Mouse (Mus musculus): ENCODE data around the gene Cbll1.
A peak's percentile ranks its signal among the peaks of the same experiment; 100 is the strongest.
"Not testable (repeated sequence)": the region's sequence is repeated elsewhere in the genome, so short reads cannot be mapped to it uniquely, and the experiment has no call there.

The Cbll1 gene

DNA sequence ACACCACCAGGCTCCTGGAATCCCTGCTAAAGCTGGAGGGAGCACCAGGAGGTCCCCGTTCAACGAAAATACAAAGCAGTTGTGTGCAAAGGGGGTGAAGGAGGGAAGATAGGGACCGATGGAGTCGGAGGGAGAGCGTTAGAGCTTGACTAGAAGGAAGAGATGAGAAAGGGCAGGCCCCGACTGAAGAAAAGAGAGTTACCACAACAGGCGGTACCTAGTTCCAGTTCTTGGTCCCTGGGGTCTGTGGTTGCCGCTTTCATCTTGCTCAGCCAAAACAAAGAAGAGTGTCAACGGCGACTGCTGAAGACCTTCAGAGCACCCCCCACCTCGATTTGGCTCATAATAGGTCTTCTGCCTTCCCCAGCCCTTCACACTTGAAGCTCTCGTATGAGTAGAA, 780 bp upstream of the Cbll1 start:
- peak; percentile 24 for DNase-seq (ENCODE audit: extremely low spot score, low read depth, low spot score)

- DNase-seq (ENCODE audit: extremely low spot score, low read depth, low spot score): no peak
Measured at GRCm38 (mm10) chr12:31498936-31499313, 491 bp downstream of the Cbll1 start.

- DNase-seq (ENCODE audit: extremely low spot score, low read depth, low spot score): no peak
Measured at GRCm38 (mm10) chr12:31486431-31486830, 13.0 kb downstream of the Cbll1 start.

DNA sequence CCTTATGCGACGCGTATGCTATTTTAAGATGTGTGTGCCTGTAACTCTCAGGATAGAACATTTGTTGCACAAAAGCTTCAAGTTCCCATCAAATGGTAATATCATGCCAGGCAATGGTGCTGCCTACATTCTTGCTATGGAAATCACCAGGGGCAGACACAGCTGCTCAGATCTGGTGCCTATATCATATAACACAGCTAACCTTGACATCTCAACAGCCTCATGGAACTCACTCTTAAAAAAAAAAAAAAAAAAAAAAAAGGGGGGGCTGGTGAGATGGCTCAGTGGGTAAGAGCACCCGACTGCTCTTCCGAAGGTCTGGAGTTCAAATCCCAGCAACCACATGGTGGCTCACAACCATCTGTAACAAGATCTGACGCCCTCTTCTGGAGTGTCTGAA, 21.2 kb downstream of the Cbll1 start:
- DNase-seq (ENCODE audit: extremely low spot score, low read depth, low spot score): not testable (repeated sequence)

DNA sequence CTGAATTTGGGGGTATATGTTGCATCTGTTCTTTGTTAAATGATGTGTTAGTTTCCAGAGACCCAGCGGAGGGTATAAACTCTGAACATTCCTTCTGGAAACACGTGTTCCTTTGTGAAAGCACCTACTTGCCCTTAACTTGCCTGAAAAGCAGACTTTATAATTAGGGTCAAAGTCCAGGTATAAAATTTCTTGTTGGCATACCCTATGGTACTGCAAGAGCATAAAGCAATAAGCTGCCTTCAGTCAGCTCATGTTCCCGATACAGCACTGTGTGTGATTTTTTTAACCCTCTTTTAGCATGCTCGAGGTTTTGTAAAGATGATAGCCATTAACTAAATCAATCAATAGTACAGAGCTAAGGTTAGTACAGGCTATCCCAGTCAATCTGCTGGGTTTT, 36.8 kb downstream of the Cbll1 start:
- DNase-seq (ENCODE audit: extremely low spot score, low read depth, low spot score): no peak

DNA sequence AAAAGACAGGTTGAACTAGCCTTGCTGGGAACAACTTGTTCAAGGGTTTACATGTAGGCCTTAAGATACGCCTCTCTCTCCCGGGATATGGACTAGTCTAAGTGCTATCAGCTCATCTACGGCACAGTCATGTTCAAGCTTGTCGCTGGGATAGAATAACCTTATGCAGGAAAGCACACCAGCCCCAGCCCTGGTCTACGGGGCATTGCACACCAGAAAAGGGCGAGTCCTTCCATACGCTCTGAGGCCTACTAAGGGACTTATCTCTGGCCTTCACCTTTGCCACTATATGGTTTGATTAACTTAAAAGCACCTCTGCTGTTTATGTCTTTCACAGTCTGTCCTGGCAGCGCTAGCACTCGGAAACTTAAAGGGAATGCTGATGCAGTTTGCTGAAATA, 38.0 kb downstream of the Cbll1 start:
- no peak for DNase-seq (ENCODE audit: extremely low spot score, low read depth, low spot score)

GRCm38 (mm10) chr12:31460270-31460669, 39.1 kb downstream of the Cbll1 start:
- not testable (repeated sequence) for DNase-seq (ENCODE audit: extremely low spot score, low read depth, low spot score)

DNA sequence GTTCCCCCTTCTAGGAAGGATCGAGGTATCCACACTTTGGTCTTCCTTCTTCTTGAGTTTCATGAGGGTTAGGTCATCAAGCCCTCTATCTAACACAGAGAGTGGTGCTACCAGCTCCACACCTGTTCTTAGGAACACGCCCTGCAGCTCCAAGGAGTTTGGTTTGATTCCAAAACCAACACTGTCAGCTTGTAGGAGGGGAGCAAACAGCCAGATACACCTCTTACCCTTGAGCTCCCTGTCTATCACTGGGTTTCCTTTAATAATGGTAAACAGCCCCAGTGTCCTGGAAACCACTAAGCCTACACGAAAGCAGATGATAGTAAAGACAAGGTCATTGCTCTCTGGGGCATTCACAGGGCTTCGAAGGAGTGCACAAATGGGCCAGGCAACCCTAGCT, 40.9 kb downstream of the Cbll1 start:
- DNase-seq (ENCODE audit: extremely low spot score, low read depth, low spot score): no peak

DNA sequence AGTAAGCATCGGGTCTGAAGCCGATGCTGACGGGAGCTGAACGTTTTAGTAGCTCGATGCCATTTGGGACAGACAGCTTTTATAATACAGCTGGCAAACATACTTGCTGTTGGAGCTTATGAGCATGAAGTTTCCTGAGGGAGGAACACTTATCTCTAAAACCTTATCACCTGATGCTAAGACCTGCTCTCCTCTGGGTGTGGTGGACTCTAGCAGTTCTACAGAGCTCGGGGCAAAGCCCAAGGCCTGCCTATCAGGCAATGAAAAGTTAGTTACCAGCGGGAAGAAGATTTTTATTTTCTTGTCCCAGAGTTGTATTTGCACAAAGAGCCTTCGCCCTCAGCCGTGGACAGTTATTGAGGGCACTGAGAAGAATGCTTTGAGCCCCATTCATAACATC, 43.1 kb downstream of the Cbll1 start:
- DNase-seq (ENCODE audit: extremely low spot score, low read depth, low spot score): no peak

DNA sequence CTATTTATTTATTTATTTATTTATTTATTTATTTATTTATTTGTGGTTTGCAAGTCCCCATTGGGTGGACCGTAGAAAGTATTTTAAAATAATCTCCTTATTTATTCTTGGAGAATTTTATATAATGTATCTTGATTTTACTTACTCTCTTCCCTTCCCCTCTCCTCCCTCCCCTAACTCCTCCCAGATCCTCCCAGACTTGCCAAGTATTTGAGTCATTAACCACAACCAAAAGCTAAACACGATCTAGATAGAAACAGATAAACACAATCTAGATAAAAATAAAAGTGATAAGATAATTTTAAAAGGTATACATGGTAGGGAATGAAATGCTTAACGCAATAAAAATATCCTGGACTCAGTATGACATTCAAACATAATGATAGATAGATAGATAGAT, 50.1 kb downstream of the Cbll1 start:
- DNase-seq (ENCODE audit: extremely low spot score, low read depth, low spot score): no peak

DNA sequence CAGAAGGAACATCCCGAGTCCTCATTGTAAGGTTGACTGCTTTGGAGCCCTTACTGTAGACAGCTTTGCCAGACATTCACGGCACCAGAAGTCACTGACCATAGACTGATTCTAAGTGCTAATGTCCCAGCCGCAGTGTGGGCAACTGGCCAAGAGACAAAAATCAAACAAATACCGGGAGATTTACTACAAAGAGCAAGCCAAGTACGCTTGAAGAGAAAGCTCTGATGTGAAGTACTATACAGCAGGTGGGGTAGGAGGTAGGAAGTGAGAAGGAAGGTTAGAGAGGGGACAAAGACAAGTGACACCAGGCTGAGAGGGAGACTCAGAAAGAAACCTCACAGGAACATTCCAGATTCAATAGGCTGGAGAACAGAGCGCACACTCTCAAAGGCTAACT, 54.6 kb downstream of the Cbll1 start:
- no peak for DNase-seq (ENCODE audit: extremely low spot score, low read depth, low spot score)

DNA sequence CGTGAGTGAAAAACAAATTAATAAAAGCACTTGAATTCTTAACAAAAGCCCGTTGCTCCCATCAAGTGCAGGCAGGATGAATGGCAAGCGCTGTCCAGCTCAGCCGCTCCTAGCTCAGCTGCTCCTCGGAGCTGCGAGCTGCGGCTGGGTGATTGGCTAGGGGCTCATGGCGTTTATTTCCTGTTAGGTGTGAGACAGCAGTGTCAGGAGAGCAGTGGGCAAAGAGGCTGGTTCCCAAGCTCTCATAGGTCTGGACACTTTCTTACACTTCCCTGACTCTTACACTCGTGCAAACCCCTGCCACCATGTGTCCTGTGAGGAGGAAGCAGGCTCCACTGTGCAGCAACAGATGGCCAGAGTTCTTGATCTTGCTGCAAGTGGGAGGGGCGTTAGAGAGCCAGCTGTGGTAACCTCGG, 55.3 kb downstream of the Cbll1 start:
- peak; percentile 47 for DNase-seq (ENCODE audit: extremely low spot score, low read depth, low spot score)

DNA sequence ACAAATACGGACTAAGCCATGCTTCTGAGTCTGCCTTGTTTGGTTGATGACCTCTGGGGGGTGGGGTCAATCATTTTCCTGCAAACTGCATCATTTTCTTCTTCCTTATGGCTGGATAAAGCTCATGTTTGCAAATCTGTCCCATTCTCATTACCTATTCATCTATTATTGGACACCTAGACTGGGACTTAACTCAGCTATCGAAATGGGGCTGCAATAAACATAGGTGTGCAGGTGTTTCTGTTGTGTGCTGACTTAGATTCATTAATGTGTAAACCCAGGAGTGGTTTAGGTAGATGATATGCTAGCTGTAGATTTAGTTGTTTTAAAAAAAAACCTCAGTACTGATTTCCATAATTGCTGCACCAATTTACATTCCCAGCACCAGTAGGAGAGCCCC, 59.8 kb downstream of the Cbll1 start:
- DNase-seq (ENCODE audit: extremely low spot score, low read depth, low spot score): no peak

GRCm38 (mm10) chr12:31437791-31438190, 61.6 kb downstream of the Cbll1 start:
- no peak for DNase-seq (ENCODE audit: extremely low spot score, low read depth, low spot score)
